Mouse (Mus musculus) adrenal gland, postnatal 25 days (tissue): ENCODE measurements around the gene Ntrk2. TPM values are rescaled to one million over a fixed set of nuclear protein-coding genes. Genes with fewer than 3 reads are reported as not detected.
A peak's percentile ranks its signal among the peaks of the same experiment; 100 is the strongest.

Experiments used
- DNase-seq: peaks from one replicate; pipeline ENCODE4 v3.0.0; 2021; ENCODE audit warnings: mixed read lengths
- long read RNA-seq: library from polyadenylated mRNA; stranded (forward); transcript quantifications from one replicate; pipeline ENCODE4 v2.0.0, GENCODE M21; 2021
- total RNA-seq: library from RNA; stranded (reverse); gene quantifications from 2 replicates; pipeline ENCODE4 v1.2.3, GENCODE M21; 2021

Gene Ntrk2
- 13.3 and 14.8 TPM in 2 replicates for total RNA-seq
- long read RNA-seq, full-length matches to known transcripts: 18 of 37 reads
- long read RNA-seq, partial matches to known transcripts: 0 of 37 reads
- long read RNA-seq, other reads (novel, unspliced or antisense): 19 of 37 reads

GRCm38 (mm10) chr13:58806397-58806892 is at the start of gene Ntrk2:
Gene Ntrk2, plus strand, starts transcription at chr13:58806569.
- peak; percentile 80 for DNase-seq

GRCm38 (mm10) chr13:58761003-58761630 is 45.3 kb upstream of the Ntrk2 start:
- DNase-seq: no peak

GRCm38 (mm10) chr13:58768258-58768657 is 38.1 kb upstream of the Ntrk2 start:
- DNase-seq: no peak

DNA sequence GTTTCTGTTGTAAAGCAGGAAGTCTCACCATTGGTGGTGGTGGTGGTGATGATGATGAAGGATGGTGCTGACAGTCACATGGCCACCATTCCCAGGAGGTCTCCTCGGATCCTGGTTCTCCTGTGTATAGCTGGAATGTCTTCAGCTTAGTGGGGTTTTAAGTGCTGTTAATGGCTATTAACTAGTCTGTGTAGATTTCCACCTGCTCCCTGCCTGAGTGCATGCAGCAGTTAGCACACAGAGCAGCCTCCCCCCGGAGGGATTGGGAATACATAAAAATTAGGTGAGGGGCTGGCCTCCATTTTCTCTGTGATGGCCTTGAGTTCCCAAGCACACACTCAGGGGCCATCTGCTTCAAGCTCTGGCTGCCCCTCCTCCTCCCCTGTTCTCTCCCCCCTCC is 36.9 kb upstream of the Ntrk2 start:
- DNase-seq: no peak

DNA sequence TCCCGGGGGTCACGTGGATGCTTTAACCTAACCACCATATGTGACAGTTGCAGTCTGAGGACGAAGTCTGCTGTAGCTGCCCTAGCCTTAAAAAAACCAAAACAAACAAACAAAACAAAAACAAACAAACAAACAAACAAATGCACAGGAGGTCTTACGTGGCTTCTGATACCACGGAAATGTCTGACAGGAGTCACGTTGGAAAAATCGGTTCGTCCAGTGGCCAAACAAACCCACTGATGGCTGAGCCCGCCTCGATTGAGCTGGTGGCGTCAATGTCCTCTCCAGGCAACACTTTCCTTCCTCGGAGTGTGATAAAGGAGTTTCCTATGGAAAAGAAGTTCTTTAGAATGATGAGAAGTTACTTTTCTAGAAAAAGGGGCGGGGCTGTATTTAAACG is 27.1 kb upstream of the Ntrk2 start:
- no peak for DNase-seq

- DNase-seq: peak; percentile 4
These were observed 19.9 kb upstream of the Ntrk2 start for GRCm38 (mm10) chr13:58786476-58786875.

DNA sequence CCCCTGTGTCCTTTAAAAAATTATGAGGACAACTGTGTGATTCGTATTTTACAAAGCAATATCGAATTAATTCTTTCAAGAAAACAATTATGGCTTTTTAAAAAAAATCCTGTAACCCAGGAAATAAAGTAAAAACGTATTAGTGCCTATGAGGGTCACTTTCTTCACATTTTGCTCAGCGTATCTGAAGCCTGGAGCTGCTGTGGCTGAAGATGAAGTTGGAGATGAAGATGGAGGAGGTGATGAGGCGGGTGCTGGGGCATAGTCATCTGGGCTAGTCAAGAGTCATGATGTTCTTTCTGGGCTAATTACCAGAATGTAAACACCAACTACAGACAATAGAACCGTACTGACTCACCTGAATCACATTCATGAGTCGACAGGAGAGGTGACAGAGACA is 15.6 kb upstream of the Ntrk2 start:
- no peak for DNase-seq

GRCm38 (mm10) chr13:58797386-58797785 is 9.0 kb upstream of the Ntrk2 start:
- DNase-seq: no peak

DNA sequence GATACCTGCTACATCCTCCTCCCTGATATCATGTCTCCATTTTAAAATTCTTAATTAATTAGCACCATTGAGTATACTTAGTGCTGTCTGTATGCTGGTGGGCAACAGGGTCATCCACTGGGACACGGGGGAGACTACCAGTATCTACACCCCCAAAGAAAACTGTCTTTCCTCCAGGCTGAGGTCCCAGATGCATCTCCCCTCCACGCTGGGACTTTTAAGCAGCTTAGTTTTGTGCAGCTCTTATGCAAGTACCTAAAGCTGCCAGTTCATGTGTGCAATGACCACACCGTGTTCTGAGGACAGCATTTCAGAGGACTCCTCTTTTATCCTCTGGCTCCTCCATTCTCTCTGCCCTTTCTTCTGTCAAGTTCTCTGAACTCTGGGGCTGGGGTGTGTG is 5.1 kb upstream of the Ntrk2 start:
- no peak for DNase-seq

DNA sequence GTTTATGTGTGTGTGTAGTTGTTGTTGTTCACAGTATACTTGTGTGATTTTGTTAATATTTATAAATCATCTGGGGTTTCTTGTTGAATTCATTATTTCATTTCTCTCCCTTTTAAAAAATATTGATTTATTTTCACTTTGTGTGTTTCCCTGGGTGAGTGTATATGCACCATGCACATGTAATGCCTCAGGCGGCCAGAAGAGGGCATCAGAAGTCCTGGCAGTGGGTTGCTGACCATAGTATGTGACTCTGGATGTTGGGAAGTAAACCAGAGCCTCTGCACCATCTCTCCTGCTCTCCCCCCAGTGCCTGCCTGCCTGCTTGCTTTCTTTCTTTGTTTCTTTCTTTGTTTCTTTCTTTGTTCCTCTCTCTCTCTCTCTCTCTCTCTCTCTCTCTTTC is 2.5 kb upstream of the Ntrk2 start:
- no peak for DNase-seq

DNA sequence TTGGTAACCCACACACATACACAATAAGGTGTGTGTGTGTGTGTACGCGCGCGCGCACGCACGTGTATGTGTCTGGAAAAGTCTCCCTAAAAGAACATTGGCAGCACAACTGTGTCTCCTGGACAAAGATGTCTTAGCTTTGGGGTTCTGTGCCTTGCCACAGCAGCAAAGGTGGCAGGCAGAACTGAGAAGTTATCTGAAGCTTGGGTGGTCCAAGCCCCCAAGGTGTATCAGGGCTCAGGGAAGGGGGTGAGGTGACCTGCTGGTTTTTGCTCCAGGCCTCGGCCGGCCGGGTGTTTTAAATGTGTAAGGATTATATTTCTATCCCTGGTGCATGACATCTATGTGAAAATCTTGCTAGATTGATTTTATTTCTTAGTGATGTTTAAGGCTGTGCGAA is 536 bp upstream of the Ntrk2 start:
- no peak for DNase-seq

- no peak for DNase-seq
These were observed 693 bp downstream of the Ntrk2 start for GRCm38 (mm10) chr13:58806896-58807628.

DNA sequence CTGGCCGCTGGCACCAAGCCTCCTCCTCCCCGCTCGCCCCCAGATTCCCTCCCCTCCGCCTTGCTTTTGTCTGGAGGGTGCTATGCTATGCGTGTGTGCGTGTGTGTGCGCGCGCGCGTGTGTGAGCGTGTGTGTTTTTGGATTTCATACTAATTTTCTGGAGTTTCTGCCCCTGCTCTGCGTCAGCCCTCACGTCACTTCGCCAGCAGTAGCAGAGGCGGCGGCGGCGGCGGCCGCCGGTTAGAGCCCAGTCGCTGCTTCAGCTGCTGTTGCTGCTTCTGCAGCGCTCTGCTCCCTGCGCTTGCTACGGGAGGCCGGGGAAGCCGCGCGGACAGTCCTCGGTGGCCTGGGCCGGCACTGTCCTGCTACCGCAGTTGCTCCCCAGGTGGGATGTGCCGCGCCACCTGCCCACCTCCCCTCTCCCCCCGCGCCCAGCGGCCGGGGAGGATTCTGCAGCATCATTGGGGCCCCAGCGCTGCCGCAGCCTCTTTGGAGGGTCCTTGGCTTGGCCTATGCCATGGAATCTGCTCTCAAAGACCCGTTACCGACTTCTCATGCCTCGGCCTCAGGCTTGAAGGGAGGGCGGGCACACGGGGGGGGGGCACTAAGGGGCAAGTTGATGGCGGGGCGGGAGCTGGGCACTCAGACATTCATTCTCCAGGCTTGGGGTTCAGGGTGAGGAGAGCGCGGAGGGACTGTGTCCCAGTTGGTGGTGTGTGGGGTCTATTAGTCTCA is 1.4 kb downstream of the Ntrk2 start:
- peak; percentile 46 for DNase-seq

GRCm38 (mm10) chr13:58808381-58808821 is 2.0 kb downstream of the Ntrk2 start:
- DNase-seq: peak; percentile 28

DNA sequence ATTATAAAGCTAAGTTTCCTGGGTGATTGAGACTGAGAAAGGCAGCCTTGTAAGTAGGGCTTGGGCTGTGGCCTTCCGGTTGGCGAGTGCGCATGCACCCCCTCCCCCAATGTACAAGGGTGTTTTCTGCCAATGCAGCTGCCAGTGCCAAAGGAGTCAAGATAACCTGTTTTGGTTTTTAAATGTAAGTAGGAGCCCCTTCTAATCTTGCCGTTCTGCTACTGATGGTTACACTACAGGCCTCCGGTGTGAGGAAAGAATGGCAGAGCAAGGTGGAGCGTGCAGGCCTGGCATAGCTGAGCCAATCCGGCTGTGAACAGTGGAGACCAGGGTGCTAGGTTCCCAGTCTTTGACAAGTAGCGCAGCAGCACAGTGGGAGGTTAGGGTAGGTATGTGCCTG is 3.6 kb downstream of the Ntrk2 start:
- DNase-seq: no peak

- DNase-seq: no peak
These were observed 18.4 kb downstream of the Ntrk2 start for GRCm38 (mm10) chr13:58824752-58825151.

GRCm38 (mm10) chr13:58826356-58827197 is 20.2 kb downstream of the Ntrk2 start:
- DNase-seq: no peak

DNA sequence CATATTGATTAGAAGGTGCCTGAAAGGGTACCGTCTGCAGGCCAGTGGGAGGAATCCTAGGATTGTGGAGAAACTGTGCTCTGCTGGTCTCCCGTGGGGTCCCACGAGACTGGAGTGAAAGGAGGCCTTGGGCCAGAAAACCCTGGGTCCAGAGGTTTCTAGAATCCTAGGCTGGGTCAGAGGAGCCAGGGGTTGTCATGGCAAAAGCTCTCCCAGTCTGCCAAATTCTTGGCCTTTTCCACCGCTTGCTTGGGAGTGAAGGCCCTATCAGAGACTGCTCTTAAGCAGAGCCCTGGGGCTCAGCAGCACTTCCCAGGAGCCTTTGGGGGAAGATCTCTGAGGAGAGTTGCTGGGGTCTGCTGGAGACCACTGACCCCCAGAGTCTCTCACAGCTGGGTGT is 25.6 kb downstream of the Ntrk2 start:
- DNase-seq: no peak

- DNase-seq: no peak
These were observed 28.4 kb downstream of the Ntrk2 start for GRCm38 (mm10) chr13:58834726-58835125.

DNA sequence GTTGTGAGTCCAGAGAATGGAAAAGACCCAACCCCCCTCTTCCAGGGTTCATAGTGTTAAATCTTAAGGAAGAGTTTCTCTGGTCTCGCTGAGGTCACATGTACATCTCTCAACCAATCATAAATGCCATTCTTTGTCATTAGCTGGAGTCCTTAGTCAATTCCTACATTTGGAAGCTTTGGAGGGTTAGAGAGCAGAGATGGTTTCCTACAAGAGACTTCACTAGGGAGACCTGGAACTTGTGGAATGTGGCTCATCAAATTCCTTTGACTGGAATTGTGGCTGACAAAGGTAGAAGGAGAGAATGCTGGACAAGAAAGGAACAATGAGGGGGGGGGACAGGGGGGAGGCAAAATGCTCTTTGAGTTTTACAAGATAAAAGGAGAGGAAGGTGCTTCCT is 30.5 kb downstream of the Ntrk2 start:
- DNase-seq: no peak

- no peak for DNase-seq
These were observed 31.7 kb downstream of the Ntrk2 start for GRCm38 (mm10) chr13:58838110-58838509.
